Mouse (Mus musculus): Measurements from ENCODE around the gene Zfp710.
A peak's percentile ranks its signal among the peaks of the same experiment; 100 is the strongest.

Zfp710 gene

DNA sequence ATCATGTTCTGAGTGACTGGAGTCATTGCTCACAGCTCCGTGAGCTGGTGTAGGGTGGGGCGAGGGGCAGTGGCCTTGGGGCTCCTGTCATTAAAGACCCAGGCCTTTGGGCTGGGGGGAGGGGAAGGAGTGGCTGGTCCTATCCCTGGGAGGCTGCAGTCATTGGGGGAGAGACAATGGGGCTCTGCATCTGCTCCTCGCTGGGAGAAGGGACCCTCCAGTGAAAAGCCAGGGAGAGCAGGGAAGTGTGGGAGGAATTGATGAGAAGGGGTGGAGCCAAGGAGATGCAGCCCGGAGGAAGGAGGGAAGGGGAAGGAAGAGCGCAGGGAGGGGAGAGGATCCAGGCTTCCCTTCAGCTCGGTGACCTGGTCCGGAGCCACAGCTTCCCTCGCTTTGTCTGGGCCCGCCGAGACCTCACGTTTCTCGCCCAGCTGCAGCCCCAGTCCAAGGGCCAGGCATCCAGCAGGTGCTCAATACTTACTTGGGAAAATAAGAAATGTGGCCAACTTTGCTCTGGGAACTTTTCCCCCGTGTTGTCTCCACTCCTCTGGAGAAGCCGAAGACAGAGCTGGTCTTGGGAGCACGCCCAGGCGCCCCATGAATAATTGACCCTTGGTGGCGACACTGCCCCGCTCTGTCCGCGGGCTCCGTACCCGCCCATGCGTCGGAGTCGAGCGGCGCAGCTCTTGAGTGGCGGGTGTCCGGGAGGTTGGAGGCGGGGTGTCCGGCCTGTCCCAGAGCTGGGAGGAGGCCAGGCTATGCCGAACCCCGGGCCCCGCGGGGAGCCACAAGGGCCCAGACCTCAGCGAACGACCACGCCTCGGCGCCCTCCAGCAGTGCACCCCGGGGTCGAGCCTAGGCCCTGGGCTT lies at the start of gene Zfp710:
TSS of gene Zfp710 (plus strand) at position 294 of the 870 bp plus-strand sequence.
- peak; percentile 57 for DNase-seq (ENCODE audit: low read depth)

DNA sequence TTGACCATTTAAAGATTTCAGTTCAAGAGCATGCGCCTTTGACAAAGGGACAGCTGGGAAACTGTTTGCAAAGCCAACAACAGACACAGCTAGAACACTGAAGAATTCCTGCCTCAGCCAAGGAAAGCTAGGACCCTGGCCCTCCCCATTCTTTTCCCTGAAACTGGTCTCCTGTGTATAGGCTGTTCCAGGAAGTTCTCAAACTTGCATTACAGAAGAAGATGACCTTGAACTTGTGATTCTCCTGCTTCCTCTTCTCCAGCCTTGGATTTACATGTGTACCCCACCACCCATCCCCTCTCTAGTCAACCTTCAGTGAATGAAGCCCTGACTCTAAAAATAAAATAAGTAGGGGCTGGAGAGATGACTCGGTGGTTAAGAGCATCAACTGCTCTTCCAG lies 49.3 kb upstream of the Zfp710 start:
- no peak for DNase-seq (ENCODE audit: low read depth)

DNA sequence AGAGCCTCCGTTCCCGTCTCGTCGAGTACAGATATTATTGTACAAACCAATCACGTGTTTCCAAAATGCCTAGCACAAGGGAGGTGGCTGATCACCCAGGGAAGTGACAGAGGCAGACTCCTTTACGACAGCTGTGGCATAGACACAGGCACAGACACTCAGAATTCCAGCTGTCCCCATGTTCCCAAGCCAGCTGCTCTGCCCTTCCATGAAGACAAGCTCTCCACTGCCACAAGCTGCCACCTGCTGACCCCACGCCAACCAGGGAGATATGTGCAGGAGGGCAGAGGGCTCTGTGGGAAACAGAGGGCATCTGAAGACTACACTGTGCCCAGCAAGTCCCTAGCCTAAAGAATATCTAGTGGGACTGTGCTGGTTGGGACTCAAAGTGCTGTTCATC lies 37.9 kb upstream of the Zfp710 start:
- DNase-seq (ENCODE audit: low read depth) = no peak

DNA sequence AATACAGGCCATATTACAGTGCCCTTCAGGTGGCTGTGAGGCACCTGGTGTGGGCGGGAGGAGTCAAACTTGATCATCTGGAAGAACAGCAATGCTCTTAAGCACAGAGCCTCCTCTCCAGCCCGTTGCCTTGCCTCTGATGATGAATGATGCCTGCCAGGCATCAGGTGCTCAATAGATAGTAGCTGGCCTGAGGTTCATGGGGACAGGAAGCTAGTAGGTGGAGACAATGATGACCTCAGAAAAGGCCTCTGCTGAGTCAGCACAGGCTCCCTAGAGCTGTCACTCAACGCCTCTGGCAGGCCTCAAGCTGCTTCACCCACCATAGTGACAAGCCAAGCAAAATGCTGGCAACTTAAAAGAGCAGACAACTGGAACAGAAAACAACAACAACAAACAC lies 36.9 kb upstream of the Zfp710 start:
- DNase-seq (ENCODE audit: low read depth) = no peak

DNA sequence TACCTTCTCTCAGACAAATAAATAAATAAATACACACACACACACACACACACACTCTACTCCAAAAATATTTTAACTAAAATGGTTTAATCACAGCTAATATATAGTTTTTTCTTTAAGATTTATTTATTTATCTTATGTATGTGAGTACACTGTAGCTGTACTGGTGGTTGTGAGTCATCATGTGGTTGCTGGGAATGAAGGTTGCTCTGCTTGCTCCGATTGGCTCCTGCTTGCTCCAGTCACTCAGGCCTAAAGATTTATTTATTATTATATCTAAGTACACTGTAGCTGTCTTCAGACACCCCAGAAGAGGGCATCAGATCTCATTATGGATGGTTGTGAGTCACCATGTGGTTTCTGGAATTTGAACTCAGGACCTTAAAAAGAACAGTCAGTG lies 36.1 kb upstream of the Zfp710 start:
- DNase-seq (ENCODE audit: low read depth) = peak; percentile 9

DNA sequence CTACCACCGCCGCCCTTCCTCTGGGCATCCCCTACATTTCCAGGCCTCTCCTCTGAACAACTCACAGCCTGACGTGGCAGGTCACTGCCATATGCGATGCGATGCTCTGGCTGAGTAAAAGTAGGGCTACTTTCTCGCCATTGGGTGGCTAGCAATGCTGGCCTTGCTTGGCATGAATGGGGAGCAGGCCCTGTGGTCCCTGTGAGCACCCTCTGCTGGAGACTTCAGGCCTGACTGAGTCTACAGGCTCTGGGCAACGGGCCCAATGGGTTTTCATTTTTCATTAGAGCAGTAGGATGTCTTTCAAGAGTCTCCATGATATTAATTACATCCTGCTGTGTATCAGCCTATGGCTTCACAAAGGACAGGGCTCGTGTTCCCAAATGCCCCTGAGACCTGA lies 30.1 kb upstream of the Zfp710 start:
- DNase-seq (ENCODE audit: low read depth) = peak; percentile 4

DNA sequence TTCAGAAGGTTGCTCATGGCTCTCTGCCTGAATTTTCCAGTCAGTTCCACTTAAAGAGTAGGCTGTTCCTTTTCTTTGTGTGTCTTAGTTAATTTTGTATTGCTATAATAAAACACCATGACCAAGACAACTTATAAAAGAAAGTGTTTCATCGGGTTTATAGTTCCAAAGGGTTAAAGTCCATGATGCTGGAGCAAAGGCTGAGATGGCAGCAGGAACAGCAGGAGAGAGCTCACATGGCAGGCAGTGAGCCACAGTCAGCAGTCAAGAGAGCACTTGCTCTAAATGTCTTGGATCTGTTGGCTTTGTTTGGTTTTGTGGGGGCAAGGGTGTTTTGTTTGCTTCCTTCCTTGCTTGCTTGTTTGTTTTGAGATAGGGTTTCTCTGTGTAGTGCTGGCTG lies 26.9 kb upstream of the Zfp710 start:
- DNase-seq (ENCODE audit: low read depth) = no peak

DNA sequence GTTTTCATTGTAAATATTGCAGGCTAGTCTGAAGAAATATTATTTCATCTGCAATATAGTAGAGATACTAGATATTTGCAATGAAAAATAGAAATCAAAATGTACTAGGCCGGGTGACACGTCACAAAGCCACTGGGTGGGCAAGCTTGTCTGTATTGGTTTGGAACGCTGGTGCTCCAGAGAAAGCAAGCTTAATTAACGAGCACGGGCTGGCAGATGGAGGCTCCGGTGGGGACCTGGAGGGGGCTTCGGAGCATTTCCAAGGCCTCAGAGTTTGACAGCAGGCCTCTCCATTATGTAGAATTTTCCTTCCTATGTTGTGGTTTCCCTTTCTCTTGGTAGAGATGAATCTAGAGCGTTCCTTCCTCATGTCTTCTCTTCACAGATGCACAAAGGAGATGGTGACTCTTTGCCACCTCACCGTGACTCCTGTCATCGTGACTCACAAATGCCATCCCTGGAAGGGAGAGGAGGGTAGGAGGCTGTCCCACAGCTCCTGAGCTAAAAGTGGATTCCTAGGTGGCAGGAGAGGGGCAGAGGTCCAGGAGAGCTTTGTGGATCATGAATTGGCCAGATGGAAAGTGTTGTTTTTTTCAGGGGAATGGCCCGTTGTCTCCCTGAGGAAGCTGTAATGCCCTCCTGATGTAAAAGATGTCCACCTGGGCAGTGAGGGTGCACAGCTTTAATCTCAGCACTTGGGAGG lies 22.1 kb upstream of the Zfp710 start:
- no peak for DNase-seq (ENCODE audit: low read depth)

DNA sequence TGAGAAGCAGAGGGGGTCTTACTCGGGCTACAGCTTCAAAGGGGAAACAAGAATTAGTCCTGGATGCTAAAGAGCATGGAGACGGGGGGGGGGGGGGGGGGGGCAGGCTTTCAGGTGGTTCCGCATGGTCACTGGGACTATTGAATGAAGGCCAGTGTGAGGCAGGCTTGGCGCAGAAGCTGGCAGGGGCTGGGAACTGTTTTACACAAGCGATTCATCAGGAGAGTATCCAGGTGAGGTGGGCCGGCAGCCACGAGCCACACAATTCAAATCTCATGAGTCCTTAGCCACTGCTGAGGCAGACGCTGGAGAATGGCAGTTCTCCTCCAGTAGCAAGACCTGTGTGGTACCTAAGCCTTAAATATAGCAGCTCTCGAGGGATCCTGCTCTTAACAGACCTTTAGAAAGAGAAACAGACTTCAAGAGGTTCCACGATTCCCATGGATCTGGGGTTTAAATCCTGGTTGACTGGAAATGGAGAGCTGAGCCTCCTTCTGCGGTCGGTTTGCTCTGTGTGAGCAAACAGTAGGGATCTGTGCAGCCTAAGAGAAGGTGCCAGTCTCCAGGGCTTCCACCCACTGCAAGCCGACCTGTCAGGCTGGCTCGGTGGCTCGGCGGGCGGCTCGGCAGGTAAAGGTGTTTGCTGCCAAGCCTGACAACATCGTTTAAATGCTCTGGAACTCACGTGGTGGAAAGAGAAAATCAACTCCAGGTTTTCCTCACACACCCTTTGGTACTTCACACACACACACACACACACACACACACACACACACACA lies 19.6 kb upstream of the Zfp710 start:
- no peak for DNase-seq (ENCODE audit: low read depth)

DNA sequence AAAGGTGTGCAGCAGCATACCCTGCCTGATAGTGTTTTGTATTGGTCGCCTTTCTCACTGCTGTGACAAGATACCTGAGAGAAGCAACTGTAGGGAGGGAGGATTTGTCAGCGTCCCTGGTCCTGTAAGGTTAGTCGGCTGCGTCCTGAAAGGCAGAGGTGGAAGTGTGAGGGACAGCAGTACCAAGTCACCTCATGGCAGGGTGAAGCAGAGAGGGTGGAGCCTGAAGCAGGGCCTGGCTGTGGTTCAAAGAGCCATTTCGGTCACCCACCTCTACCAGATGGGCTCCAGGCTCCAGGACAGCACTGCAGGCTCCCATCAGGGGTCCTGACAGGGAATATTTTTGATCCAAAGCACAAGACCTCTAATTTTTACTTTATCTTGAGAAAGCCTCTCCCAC lies 13.9 kb upstream of the Zfp710 start:
- no peak for DNase-seq (ENCODE audit: low read depth)

DNA sequence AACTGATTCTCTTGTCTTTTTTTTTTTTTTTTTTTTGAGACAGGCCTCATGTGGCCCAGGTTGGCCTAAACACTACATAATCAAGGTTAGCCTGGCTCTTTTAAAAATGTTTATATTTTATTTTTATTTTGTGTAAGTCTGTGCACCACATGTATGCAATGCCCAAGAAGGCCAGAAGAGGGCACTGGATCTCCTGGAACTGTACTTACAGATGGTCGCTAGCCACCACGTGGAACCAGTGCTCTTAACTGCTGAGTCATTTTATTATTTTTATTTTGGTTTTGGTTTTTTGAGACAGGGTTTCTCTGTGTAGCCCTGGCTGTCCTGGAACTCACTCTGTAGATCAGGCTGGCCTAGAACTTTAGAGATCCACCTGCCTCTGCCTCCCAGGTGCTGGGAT lies 13.1 kb upstream of the Zfp710 start:
- no peak for DNase-seq (ENCODE audit: low read depth)

DNA sequence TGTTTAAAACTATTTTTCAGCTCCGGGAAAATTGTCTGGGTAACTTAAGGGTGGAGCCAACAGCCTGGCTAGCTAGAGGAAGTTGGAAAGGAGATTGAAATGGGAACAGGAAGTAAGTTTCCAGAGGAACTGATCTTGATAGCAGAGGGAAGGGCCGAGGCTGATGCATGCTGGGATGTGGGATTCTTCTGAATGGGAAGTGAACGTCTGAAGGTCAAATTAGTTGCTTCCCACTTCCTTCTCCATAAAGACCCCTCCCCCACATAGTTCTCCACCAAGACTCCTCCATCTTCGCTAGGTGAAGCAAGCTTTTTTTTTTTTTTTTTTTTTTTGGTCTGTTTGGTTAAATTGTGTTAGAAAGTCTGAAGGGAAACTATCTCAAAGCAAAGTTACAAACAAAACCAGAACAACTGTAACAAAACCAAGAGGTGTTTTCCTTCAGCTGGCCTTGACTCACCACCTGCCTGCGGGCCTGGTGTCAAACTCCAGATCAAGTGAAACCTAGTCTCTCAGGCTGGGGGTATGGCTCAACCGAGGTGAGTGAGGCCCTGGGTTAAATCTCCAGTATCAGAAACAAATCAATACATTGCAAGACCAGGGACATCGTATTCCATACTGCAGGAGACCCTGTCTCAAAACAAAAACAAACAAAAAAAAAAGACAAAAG lies 10.6 kb upstream of the Zfp710 start:
- DNase-seq (ENCODE audit: low read depth) = no peak

DNA sequence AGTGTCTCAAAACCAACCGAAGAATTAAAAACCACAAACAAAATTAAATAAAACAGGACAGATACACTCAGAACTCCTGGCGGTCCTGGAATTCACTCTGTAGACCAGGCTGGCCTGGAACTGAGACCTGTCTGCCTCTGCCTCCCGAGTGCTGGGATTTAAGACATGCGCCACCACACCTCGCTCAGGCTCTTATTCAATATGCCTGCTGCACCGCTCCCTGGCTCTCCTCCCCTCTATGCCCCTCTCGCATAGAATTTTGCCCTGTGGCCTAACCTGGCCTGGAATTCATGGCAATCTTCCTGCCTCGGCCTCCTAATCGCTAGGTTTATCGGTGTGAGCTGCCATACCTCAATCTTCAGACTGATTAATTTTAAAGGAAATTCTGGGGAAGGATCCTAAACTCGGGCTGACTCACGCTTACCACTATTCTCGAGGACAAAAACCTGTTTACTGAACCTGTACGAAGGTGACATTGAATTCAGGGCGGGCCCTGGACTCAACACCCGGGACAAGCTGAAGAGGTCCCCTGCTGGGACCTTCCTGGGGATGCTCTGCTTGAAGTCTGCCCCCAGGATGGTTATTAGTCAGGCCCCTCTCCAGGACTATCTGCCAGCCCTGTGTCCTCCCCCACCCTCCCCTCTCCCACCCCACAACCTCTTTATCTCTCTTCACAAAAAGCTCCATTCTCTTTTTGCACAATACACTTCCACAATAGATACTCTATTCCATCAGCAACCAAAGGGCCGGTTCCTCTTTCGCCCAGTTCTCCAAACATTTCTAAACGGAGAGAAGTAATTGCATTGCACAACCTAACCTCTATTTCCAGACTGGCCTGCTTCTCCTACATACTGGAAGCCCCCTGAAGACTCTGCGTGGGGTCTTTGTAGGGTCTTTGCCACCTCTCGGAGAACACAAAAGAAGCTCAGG lies 9.5 kb upstream of the Zfp710 start:
- no peak for DNase-seq (ENCODE audit: low read depth)

DNA sequence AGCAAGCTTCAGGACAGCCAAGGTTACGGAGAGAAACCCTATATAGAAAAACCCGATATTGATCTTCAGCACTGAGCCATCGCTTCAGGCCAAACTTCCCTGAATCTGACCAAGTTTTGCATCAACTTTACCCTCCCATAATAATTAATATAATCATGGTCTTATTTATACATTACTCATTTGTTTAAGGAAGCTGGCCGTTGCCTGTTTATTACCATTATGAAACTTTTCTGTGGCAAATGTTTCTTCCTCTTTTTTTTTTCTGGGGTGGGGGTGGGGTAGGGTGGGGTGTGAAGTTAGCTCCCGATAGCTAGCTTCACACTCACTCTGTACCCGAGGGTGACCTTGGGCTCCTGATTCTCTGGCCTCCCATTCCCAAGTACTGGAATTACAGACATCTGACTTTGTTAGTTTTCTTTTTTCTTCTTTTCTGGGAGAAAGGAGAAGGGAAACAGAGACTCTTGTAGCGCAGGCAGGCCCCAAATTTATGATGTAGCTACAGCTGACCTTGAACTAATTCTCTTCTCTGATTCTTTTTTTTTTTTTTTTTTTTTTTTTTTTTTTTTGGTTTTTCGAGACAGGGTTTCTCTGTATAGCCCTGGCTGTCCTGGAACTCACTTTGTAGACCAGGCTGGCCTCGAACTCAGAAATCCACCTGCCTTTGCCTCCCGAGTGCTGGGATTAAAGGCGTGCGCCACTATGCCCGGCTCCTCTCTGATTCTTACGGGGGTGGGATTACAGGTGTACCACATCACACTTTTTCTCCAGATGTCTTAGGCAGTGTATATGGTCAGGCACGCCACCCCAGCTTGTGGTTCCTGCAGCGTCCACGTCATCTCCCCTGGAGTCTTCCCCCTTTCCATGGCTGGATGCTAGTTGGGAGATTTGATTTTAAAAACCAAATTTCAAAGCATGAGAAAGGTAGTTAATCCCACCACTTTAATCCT lies 5.8 kb upstream of the Zfp710 start:
- no peak for DNase-seq (ENCODE audit: low read depth)

DNA sequence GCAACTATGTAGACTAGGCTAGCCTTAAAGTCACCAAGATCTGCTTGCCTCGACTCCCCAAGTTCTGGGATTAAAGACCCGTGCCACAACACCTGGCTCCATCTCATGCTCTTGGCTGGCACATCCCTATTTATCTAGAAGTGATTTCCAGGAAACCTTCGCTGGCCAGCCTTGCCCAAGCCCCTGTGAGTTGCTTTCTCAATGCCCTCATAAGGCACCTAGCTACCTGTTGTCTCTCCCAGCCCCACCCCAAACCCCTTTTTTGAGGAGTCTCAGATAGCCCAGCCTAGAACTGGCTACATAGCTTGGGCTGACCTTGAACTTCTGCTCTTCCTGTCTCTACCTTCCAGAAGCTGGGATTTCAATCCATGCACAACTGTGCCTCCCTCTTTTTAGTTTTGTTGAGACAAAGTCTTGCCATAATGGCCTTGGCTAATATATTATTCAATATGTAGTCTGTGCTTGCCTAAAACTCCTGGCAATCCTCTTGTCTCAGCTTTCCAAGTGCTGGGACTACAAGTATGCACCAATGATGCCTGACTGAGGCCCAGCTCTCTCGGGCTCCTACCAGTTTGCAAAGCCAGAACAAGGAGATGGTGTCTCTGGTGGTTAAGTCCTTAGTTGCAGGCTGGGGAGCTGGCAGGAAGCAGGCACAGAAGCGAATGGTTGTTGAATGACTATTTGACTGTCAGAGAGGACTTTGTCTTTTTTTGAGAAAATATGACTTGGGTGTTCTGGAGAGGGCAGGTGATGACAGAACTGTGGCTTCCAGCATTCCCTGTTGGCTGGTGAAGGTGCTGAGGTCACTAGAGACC lies 786 bp upstream of the Zfp710 start:
- peak; percentile 46 for DNase-seq (ENCODE audit: low read depth)

DNA sequence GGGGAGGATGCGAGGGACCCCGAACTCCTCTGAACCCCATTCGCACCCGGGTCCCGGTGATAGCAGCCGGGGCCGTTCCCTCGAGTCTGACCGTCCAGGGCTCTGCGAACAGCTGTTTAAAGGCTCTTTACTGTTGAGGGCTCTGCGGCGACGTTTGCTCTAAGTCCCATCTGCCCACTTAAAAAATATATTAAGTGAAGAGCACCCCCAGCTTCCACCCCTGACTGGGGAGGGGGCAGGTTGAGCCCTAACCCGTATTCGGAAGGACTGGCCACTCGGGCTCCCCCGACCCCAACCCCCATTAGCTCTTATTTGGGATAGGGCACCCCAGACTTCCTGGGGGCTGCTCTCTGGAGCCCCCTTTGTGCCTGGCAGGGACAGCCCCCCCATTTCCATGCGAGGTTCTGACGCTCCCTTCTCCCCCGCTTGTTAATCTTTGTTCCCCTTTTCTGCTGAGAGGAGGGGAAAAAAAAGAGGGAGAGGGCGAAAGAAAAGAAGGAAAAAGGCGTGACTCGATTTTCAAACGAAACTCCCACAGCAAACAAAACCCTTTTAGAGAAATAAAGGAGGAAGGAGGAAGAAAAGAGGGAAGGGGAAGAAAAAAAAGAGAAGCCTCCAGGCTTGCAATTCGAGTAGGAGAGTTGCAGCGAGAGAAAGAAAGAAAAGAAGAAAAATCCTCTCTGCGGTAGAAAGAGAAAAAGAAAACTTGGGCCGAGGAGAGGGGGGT lies 940 bp downstream of the Zfp710 start:
- DNase-seq (ENCODE audit: low read depth) = no peak

DNA sequence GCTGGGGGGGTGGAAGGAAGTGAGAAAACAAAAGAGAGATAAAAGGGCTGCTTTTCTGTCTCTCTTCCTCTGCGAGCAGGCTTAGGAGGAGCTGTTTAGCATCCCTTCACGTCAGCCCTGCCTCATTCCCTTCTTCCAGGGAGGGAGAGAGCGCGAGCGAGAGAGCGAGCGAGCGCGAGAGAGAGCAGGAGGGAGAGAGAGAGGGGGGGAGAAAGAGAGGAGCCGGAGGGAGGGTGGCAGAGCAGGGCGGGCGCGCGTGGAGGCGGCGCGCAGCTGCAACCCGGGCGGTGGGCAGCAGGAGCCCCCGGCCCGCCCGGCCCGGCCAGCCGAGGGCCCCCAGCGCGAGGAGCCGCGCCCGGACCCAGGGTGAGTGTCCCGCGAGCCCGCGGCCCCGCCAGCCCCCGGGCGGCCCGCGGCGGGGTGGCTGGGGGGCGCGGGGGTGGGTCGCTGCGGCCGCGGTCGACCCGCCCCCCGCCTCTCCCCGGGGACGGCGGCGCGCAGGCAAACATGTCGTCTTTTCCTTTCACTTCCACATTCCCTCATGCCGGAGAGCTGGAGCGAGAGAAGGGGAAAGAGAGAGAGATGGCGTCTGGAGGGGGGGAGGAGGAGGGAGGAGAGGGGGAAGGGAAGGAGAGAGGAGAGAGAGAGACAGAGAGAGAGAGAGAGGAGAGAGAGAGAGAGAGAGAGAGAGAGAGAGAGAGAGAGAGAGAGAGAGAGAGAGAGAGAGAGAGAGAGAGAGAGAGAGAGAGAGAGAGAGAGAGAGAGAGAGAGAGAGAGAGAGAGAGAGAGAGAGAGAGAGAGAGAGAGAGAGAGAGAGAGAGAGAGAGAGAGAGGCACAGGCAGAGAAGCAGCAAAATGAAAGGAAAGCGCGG lies 1.7 kb downstream of the Zfp710 start:
- DNase-seq (ENCODE audit: low read depth) = no peak

All from fibroblast of lung, adult 2 months (primary cell).